Mouse (Mus musculus): ENCODE measurements around the gene Trmt13. TPM values are rescaled to one million over a fixed set of nuclear protein-coding genes. Genes with fewer than 3 reads are reported as not detected.

Trmt13 gene
- polyA plus RNA-seq, 1 experiment, result 2.9 TPM

GRCm38 (mm10) chr3:116601781-116602180 lies 12.6 kb downstream of the Trmt13 start:
- Histone ChIP-seq H3K79me2 (ENCODE audit: control insufficient read depth, insufficient read depth) (peaks cover 9% of the 10 kb centered on the region), H3K4me3 (no peak overlapping the region), H3K36me3 (ENCODE audit: control insufficient read depth, insufficient read depth) (no peaks in the 10 kb centered on the region), H3K4me2 (ENCODE audit: low read depth) (no peak overlapping the region), H3ac (ENCODE audit: control insufficient read depth, insufficient read length) (no peak overlapping the region), H3K27me3 (ENCODE audit: control insufficient read depth, insufficient read depth, insufficient read length) (no peaks in the 10 kb centered on the region)
- no peak for TF ChIP-seq POLR2A (IDR thresholded peaks at IDR 0.05; ENCODE audit: insufficient read length, low read depth)
- TF ChIP-seq CEBPB (IDR thresholded peaks at IDR 0.05; ENCODE audit: insufficient read depth, poor library complexity, severe bottlenecking), result no peak
- no peak for TF ChIP-seq SRF (IDR thresholded peaks at IDR 0.05; ENCODE audit: control insufficient read depth, insufficient read length, low read depth)
- TF ChIP-seq USF1 (IDR thresholded peaks at IDR 0.05; ENCODE audit: low read depth), result no peak
- TF ChIP-seq TCF3 (IDR thresholded peaks at IDR 0.05; ENCODE audit: insufficient read length, low read depth), result no peak
- TF ChIP-seq POLR2AphosphoS2 (IDR thresholded peaks at IDR 0.05; ENCODE audit: insufficient read length, low read depth), result no peak
- TF ChIP-seq MAX (IDR thresholded peaks at IDR 0.05; ENCODE audit: low read depth), result no peak
- TF ChIP-seq MYOD1 (IDR thresholded peaks at IDR 0.05; ENCODE audit: control insufficient read depth in 1 of 3, insufficient read length in 2 of 3, low read depth in 2 of 3), result no peak
- no peak for TF ChIP-seq E2F4 (IDR thresholded peaks at IDR 0.05; ENCODE audit: insufficient read depth)
- TF ChIP-seq MYOG (IDR thresholded peaks at IDR 0.05; ENCODE audit: control insufficient read depth in 1 of 3, insufficient read depth in 1 of 3, insufficient read length in 2 of 3, low read depth in 2 of 3), result no peak
- no peak for TF ChIP-seq REST (IDR thresholded peaks at IDR 0.05; ENCODE audit: insufficient read depth, insufficient read length)
- TF ChIP-seq TCF12 (IDR thresholded peaks at IDR 0.05; ENCODE audit: insufficient read depth, poor library complexity, severe bottlenecking), result no peak

GRCm38 (mm10) chr3:116601005-116601404 lies 13.4 kb downstream of the Trmt13 start:
- H3K27me3 ChIP-seq (ENCODE audit: control insufficient read depth, insufficient read depth, insufficient read length), result no peaks in the 10 kb centered on the region
- peaks cover 15% of the 10 kb centered on the region for H3K79me2 ChIP-seq (ENCODE audit: control insufficient read depth, insufficient read depth)
- H3ac ChIP-seq (ENCODE audit: control insufficient read depth, insufficient read length), result no peak overlapping the region
- no peak overlapping the region for H3K4me3 ChIP-seq
- TF ChIP-seq POLR2AphosphoS2 (IDR thresholded peaks at IDR 0.05; ENCODE audit: insufficient read length, low read depth) (no peak), E2F4 (IDR thresholded peaks at IDR 0.05; ENCODE audit: insufficient read depth) (no peak), MYOD1 (IDR thresholded peaks at IDR 0.05; ENCODE audit: control insufficient read depth in 1 of 3, insufficient read length in 2 of 3, low read depth in 2 of 3) (no peak), POLR2A (IDR thresholded peaks at IDR 0.05; ENCODE audit: insufficient read length, low read depth) (no peak), CEBPB (IDR thresholded peaks at IDR 0.05; ENCODE audit: insufficient read depth, poor library complexity, severe bottlenecking) (no peak)
- no peaks in the 10 kb centered on the region for H3K36me3 ChIP-seq (ENCODE audit: control insufficient read depth, insufficient read depth)
- H3K4me2 ChIP-seq (ENCODE audit: low read depth), result no peak overlapping the region

- Histone ChIP-seq H3K4me2 (ENCODE audit: low read depth) (no peak overlapping the region), H3K27me3 (ENCODE audit: control insufficient read depth, insufficient read depth, insufficient read length) (no peaks in the 10 kb centered on the region), H3K36me3 (ENCODE audit: control insufficient read depth, insufficient read depth) (no peaks in the 10 kb centered on the region), H3K79me2 (ENCODE audit: control insufficient read depth, insufficient read depth) (peaks cover 22% of the 10 kb centered on the region), H3K4me3 (no peak overlapping the region), H3ac (ENCODE audit: control insufficient read depth, insufficient read length) (no peak overlapping the region)
- TF ChIP-seq MAX (IDR thresholded peaks at IDR 0.05; ENCODE audit: low read depth) (no peak), MYOG (IDR thresholded peaks at IDR 0.05; ENCODE audit: control insufficient read depth in 1 of 3, insufficient read depth in 1 of 3, insufficient read length in 2 of 3, low read depth in 2 of 3) (no peak), POLR2AphosphoS2 (IDR thresholded peaks at IDR 0.05; ENCODE audit: insufficient read length, low read depth) (no peak), MYOD1 (IDR thresholded peaks at IDR 0.05; ENCODE audit: control insufficient read depth in 1 of 3, insufficient read length in 2 of 3, low read depth in 2 of 3) (no peak), POLR2A (IDR thresholded peaks at IDR 0.05; ENCODE audit: insufficient read length, low read depth) (no peak), USF1 (IDR thresholded peaks at IDR 0.05; ENCODE audit: low read depth) (no peak), REST (IDR thresholded peaks at IDR 0.05; ENCODE audit: insufficient read depth, insufficient read length) (no peak), TCF12 (IDR thresholded peaks at IDR 0.05; ENCODE audit: insufficient read depth, poor library complexity, severe bottlenecking) (no peak), CEBPB (IDR thresholded peaks at IDR 0.05; ENCODE audit: insufficient read depth, poor library complexity, severe bottlenecking) (no peak)
These were observed 14.7 kb downstream of the Trmt13 start for GRCm38 (mm10) chr3:116599705-116600104.

- Histone ChIP-seq H3K27me3 (ENCODE audit: control insufficient read depth, insufficient read depth, insufficient read length) (no peaks in the 10 kb centered on the region), H3K36me3 (ENCODE audit: control insufficient read depth, insufficient read depth) (peaks cover 11% of the 10 kb centered on the region), H3K79me2 (ENCODE audit: control insufficient read depth, insufficient read depth) (peaks cover 38% of the 10 kb centered on the region), H3ac (ENCODE audit: control insufficient read depth, insufficient read length) (peak overlapping the region; percentile 16), H3K4me2 (ENCODE audit: low read depth) (peak overlapping the region; percentile 93), H3K4me3 (peak overlapping the region; percentile 98)
- TF ChIP-seq REST (IDR thresholded peaks at IDR 0.05; ENCODE audit: insufficient read depth, insufficient read length) (no peak), USF1 (IDR thresholded peaks at IDR 0.05; ENCODE audit: low read depth) (no peak), MYOG (IDR thresholded peaks at IDR 0.05; ENCODE audit: control insufficient read depth in 1 of 3, insufficient read depth in 1 of 3, insufficient read length in 2 of 3, low read depth in 2 of 3) (no peak), E2F4 (IDR thresholded peaks at IDR 0.05; ENCODE audit: insufficient read depth) (no peak), MYOD1 (IDR thresholded peaks at IDR 0.05; ENCODE audit: control insufficient read depth in 1 of 3, insufficient read length in 2 of 3, low read depth in 2 of 3) (no peak), CEBPB (IDR thresholded peaks at IDR 0.05; ENCODE audit: insufficient read depth, poor library complexity, severe bottlenecking) (no peak), POLR2AphosphoS2 (IDR thresholded peaks at IDR 0.05; ENCODE audit: insufficient read length, low read depth) (no peak), TCF12 (IDR thresholded peaks at IDR 0.05; ENCODE audit: insufficient read depth, poor library complexity, severe bottlenecking) (no peak), POLR2A (IDR thresholded peaks at IDR 0.05; ENCODE audit: insufficient read length, low read depth) (no peak), MAX (IDR thresholded peaks at IDR 0.05; ENCODE audit: low read depth) (no peak), TCF3 (IDR thresholded peaks at IDR 0.05; ENCODE audit: insufficient read length, low read depth) (no peak), SRF (IDR thresholded peaks at IDR 0.05; ENCODE audit: control insufficient read depth, insufficient read length, low read depth) (no peak)
These were observed 18.8 kb downstream of the Trmt13 start for GRCm38 (mm10) chr3:116595603-116595991.
